Mouse (Mus musculus) urinary bladder, postnatal 25 days (tissue): Measurements from ENCODE around the gene Slc35e2.
"Not testable (repeated sequence)": the region's sequence is repeated elsewhere in the genome, so short reads cannot be mapped to it uniquely, and the experiment has no call there.

ENCODE experiments used
- DNase-seq: peaks from one replicate; pipeline ENCODE4 v3.0.0; 2022; ENCODE audit warnings: low spot score

The Slc35e2 gene

GRCm38 (mm10) chr4:155624338-155625291 is 23.4 kb downstream of the Slc35e2 start, which contains the start of gene Cdk11b:
Cdk11b (plus strand) TSS chr4:155624854.
- peak; percentile 93 for DNase-seq

- no peak for DNase-seq
Measured at GRCm38 (mm10) chr4:155630267-155630666, 29.1 kb downstream of the Slc35e2 start.

GRCm38 (mm10) chr4:155635766-155636499 is 34.7 kb downstream of the Slc35e2 start:
- DNase-seq, result no peak

GRCm38 (mm10) chr4:155643531-155643930 is 42.3 kb downstream of the Slc35e2 start:
- no peak for DNase-seq

GRCm38 (mm10) chr4:155645308-155645707 is 44.1 kb downstream of the Slc35e2 start, which contains the start of gene Gm10563:
Gm10563 (minus strand) TSS chr4:155645408.
- not testable (repeated sequence) for DNase-seq

GRCm38 (mm10) chr4:155645721-155646120 is 44.5 kb downstream of the Slc35e2 start:
- no peak for DNase-seq

- no peak for DNase-seq
Measured at GRCm38 (mm10) chr4:155649355-155649754, 48.1 kb downstream of the Slc35e2 start.

GRCm38 (mm10) chr4:155651553-155652269 is 50.5 kb downstream of the Slc35e2 start:
- peak; percentile 51 for DNase-seq

- no peak for DNase-seq
Measured at GRCm38 (mm10) chr4:155652283-155653085, 51.3 kb downstream of the Slc35e2 start.

- peak; percentile 59 for DNase-seq
Measured at GRCm38 (mm10) chr4:155653086-155653450, 51.9 kb downstream of the Slc35e2 start, which contains the start of gene Mmp23. Mmp23 (minus strand) TSS chr4:155653384.

- no peak for DNase-seq
Measured at GRCm38 (mm10) chr4:155653451-155654182, 52.4 kb downstream of the Slc35e2 start.

GRCm38 (mm10) chr4:155654183-155654455 is 52.9 kb downstream of the Slc35e2 start:
- DNase-seq, result no peak

GRCm38 (mm10) chr4:155654456-155655298 is 53.5 kb downstream of the Slc35e2 start:
- DNase-seq, result peak; percentile 63

- no peak for DNase-seq
Measured at GRCm38 (mm10) chr4:155656214-155656751, 55.1 kb downstream of the Slc35e2 start.

- DNase-seq, result no peak
Measured at GRCm38 (mm10) chr4:155658961-155659360, 57.7 kb downstream of the Slc35e2 start.

- peak; percentile 45 for DNase-seq
Measured at GRCm38 (mm10) chr4:155660641-155661040, 59.4 kb downstream of the Slc35e2 start.

- no peak for DNase-seq
Measured at GRCm38 (mm10) chr4:155666903-155667302, 65.7 kb downstream of the Slc35e2 start.

GRCm38 (mm10) chr4:155668689-155669597 is 67.7 kb downstream of the Slc35e2 start, which contains the start of gene Mib2:
Mib2 (minus strand) TSS chr4:155669198.
- peak; percentile 96 for DNase-seq
